Mouse (Mus musculus): ENCODE measurements around the gene Krt4. TPM values are rescaled to one million over a fixed set of nuclear protein-coding genes. Genes with fewer than 3 reads are reported as not detected.

Krt4 gene
- not detected for total RNA-seq (2021)
- long read RNA-seq, experiment 1, result 0 reads
- long read RNA-seq, experiment 2, result 0 reads

GRCm38 (mm10) chr15:101924635-101925034 is at the start of gene Krt4:
Gene Krt4 (minus strand): TSS chr15:101924735.
- no peak for DNase-seq

- DNase-seq, result peak; percentile 93 to 94
These were observed 49.0 kb upstream of the Krt4 start for GRCm38 (mm10) chr15:101973414-101974077.

DNA sequence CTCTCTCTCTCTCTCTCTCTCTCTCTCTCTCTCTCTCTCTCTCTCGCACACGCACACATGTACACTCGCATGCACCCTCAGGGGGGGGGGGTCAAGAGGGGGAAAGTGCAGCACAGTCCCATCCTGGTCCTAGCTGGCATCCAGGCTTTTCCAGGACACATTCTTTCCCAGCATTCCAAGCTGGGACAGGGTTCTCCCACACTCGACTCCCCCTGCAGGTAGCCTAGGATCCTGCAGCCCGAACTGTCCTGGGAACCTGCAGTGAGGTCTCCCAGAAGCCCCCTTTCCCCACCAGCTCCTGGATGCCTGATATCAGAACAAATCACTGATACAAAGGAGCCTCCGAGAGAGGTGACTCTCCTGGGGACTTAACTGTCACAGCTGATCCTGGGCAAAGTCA is 46.0 kb upstream of the Krt4 start:
- DNase-seq, result peak; percentile 58 to 62

- DNase-seq, result no peak
These were observed 42.3 kb upstream of the Krt4 start for GRCm38 (mm10) chr15:101966808-101967207.

DNA sequence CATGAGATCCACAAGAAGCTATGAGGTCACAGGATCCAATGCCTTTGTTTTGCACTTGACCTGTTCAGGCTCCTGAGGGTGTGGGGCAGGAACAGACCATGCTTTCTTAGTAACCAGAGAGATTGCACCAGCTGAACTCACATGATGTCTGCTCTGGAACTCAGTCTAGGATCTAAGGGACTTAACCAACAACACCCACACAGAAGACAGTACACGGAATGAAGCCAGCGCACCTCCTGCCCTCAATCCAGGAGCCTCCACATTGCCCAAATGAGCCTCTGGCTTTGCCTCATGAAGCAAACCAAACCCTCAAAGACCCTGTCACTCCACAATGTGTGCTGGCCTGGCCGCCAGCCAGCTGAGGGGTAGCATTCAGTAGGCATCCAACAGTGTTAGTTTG is 34.4 kb upstream of the Krt4 start:
- no peak for DNase-seq

GRCm38 (mm10) chr15:101954187-101954586 is 29.7 kb upstream of the Krt4 start, which contains the start of gene Krt78:
Gene Krt78 (minus strand): TSS chr15:101954287.
- DNase-seq, result no peak

DNA sequence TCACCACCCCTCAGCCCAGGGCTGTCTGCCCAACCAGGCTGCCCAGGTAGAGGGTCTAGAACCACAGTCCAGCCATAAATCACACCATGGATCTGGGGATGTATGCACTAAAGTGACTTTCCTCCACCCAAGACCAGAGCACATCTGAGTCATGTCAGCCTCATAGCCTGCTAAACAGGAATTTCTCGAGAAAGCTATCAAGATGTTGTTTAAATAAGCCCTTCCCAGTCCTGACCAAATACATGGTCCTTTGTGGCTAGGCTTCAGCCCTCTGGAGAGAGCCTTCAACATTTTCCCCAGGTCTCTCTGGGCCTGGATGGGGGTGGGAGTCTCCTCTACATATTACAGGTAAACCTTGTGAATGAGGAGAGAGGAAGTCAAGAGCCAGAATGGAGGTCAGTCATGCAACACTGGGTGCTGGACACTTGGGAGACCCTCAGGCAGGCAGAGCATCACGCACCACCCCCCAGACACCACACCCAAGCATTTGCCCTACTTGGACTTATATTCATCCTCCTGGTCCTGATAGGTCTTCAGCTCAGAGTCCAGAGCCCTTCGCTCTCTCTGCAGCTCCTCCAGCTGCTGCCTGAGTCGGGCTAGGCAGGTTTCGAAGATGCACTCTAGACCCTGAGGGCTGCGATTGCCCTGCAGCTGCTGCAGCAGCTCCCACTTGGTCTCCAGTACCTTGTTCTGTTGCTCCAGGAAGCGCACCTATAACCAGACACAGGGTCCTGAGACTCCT is 28.4 kb upstream of the Krt4 start:
- no peak for DNase-seq

DNA sequence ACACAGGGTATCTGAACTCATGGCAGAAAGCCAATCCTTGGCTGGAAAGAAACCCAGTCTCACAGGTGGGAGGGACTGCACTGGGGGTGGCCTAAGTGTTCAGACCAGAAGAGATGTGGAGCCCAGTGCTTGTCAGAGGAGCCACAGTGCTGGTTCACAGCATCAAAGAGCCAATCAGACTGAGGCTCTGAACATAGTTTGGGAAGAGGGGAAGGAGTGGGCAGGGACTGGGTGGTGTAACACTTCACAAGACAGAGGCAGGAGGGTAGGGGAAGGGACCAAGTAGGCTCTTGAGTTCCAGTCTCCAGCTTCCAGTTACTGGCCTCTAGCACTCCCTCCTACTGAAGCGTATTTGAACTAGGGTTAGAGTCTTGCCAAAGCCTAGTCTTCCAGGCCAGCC is 20.9 kb upstream of the Krt4 start:
- no peak for DNase-seq

GRCm38 (mm10) chr15:101941948-101942347 is 17.4 kb upstream of the Krt4 start:
- DNase-seq, result peak in 1 of 2 experiments; percentile 21

GRCm38 (mm10) chr15:101940274-101940829 is 15.8 kb upstream of the Krt4 start, which contains the start of gene Krt79:
Gene Krt79 (minus strand): TSS chr15:101940324.
- no peak for DNase-seq

DNA sequence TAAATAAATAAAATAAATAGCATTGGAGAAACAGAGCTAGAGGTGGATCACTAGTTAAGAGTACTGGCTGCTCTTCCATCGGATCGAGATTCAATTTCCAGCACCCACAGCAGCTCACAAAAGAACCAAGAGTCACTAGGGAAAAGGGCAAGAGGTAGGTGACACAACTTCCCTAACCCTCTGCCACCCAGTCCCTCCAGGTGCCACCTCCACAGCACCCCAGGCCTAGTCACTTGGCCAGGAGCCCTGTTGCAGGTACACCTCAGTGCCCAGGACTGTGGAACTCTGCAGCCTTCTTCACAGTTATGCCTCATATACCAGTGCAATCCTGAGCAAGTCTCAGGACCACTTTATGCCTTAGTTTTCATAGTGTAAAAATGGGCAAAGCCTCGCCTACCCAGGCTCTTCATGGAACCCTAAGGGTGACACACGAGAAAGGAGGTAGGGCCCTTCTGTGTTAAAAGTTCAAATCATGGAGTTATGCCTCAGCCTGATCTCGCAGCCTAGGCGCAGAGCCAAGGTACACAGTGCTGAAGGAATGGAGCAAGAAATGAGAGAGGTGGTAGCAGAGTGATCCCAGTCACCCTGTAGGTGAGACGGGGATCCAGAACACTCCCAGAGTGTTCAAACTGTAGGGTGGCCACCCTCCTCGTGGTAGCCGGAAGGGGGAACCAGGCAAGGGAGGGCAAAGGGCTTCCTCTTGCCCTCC is 14.2 kb upstream of the Krt4 start:
- DNase-seq, result peak in 1 of 2 experiments; percentile 43

DNA sequence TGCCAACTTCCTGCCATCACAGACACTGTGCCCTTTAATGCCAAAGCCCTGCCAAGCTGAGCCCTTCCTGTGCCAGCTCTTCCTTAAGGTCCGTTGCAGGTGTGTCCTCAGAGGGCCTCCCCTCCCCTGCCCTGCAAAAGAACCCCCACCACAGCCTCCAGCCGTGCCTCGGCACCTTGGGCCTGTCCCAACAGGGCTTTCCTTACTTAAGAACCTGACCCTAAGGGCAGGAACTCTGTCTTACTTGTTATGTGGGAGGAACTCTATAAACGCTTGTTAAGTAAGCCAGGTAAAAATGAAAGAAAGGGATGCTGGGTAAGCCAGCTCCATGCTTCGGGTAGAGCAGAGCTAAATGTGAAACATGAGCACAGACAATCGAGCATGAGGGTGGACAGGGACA is 8.5 kb upstream of the Krt4 start:
- no peak for DNase-seq

DNA sequence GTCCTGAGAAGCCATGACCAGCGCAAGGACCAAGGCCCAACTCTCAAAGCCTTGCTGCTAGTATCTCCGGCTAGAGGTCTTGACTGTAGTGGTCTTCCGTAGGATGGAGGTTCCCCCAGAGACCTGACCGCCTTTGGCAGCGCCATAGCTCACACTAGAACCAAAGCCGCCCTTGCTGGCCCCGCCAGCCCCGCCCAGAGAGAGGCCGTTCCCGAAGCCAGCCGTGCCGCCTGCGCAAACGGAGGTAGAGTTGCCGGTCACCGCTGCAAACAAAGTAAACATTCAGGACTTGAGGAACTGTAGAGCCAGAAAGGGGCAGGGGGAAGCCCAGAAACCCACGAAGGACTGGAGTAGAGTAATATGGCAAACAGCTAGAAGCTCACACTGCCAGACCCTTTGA is 5.1 kb upstream of the Krt4 start:
- DNase-seq, result peak; percentile 66 to 72

- DNase-seq, result peak in 1 of 2 experiments; percentile 53
These were observed 4.6 kb upstream of the Krt4 start for GRCm38 (mm10) chr15:101929087-101929486.

DNA sequence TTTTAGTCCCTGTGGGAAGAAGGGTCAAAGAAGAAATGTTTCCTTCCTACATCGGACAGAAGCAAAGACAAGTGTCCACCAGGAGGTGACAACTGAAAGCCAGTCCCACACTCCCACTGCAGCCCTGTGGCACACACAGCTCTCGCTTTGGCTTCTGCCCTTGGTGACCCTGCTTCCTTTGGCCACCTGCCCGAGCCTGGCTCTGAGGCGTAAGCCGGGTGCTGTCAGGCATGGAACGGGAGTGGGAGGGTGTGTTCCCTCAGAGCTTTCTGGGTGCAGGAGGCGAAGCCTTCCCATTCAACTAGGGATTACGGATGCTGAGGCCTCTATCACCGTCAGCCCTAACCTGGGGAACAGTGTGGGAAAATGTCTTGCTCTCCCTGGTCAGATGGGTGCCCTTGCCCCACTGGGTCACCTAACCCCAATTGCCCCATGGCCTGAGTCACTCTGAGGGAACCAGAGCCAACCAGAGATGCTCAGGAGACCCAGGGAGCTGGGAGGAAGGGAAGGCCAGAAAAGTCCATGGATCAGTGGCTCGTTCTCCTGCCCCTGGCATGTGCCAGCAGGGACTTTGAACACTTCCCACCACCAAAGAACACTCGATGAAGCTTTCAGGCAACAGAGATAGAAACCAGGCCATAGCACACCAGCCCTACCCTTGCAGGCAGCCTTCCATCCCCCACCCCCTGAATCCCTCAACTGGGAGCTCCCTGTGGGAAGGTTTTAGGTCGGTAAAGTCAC is 3.0 kb upstream of the Krt4 start:
- peak; percentile 64 to 70 for DNase-seq

DNA sequence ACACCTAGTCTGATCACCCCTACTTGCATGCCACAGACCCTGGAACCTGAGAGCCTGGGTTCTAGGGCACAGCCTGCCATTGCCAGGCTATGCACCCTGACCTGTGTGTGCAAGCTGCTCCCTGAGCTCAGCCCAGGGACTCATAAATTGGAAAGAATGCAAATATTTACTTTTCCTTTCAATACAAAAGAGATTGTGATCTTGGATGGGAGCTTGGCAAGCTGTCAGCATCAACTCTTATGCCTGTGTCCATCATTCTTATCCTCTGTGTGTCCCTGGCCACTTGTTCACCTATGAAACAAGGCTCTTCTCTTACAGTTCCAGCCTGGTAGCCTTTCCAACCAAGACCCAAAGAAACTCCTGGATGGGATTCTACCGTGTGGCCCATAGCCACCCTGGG is 506 bp upstream of the Krt4 start:
- DNase-seq, result no peak

DNA sequence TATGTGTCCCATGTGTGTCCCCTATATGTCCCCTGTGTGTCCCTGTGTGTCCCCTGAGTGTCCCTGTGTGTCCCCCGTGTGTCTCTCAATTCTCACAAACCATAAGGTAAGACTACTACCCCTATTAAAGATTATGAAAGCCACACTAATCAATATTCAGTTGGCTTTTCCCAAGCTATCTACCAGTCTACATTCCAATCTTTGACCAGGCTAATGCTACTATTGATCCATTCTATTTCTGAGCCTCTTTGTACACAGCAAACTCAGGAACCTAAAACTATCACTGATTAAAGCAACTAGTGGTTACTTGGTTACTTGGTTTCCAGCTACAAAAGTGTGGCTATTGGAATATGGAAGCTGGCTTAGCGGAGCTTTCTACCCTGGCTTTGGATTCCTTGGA is 2.2 kb downstream of the Krt4 start:
- no peak for DNase-seq

DNA sequence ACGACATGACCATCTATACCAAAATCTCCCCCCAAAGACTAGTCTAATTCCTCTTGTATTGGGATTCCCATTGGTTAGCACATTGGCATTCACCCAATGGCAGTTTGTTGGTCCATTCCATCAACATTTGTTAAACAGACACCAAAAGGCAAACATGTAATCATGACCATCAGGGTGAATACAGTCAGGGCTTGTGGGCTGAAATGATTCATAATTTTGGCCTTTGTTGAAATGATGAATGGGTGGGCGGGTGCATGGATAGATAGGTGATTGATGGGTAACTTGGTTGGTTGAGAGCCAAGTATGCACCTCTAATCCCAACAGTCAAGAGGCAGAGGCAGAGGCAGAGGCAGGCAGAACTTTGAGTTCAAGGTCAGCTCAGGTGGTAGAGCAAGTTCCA is 8.5 kb downstream of the Krt4 start:
- DNase-seq, result no peak

GRCm38 (mm10) chr15:101904849-101905248 is 19.7 kb downstream of the Krt4 start:
- no peak for DNase-seq

GRCm38 (mm10) chr15:101902171-101903149 is 22.1 kb downstream of the Krt4 start:
- no peak for DNase-seq

GRCm38 (mm10) chr15:101895216-101895615 is 29.3 kb downstream of the Krt4 start:
- peak; percentile 11 to 39 for DNase-seq
